ENCODE assay signal across 27 mouse cellular contexts in the genomic region with DNA sequence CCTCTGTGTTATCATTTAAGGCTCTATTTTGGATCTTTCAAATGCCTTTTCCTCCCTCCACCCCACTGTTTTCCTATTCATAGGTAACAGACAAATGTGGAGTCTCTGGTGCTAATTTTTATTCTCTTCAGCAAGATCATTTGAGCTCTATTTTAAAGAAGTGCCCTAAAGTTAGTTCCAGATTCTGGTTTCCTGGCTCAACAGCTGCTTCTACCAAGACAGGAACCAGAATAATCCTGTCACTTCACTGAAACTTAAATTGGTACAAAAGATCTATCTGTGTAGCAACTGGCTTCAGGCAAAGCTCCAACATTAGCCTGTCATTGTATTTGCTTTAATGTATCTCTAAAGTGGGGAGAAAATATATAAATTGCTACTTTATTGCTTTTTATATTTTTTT.
"Had no signal": no experiment of that assay in that cellular context is flagged by ENCODE, and none has a peak within 500 bp of the region (broad histone marks: within the 10 kb centered on the region; RNA-seq: fewer than 3 reads in every experiment).

No protein-coding gene starts in this region.

- H3K4me3 ChIP-seq: gastrocnemius, adult 2 months; heart, adult 2 months; heart, embryonic 13.5 days; heart, embryonic 15.5 days; hindbrain, embryonic 10.5 days; hindbrain, embryonic 12.5 days; intestine, embryonic 15.5 days; left cerebral cortex, adult 2 months; limb, embryonic 10.5 days; limb, embryonic 12.5 days; liver, embryonic 13.5 days had no signal

- ATAC-seq: hindbrain, embryonic 16.5 days; inflammation-experienced regulatory T-cells, adult 6 months; intestine, embryonic 15.5 days; intestine, postnatal 0 days had no signal

- H3K9me3 ChIP-seq: heart, embryonic 13.5 days; heart, embryonic 15.5 days; hindbrain, embryonic 10.5 days; hindbrain, embryonic 12.5 days; intestine, embryonic 15.5 days; limb, embryonic 10.5 days; limb, embryonic 12.5 days; liver, embryonic 13.5 days had no signal

- H3K36me3 ChIP-seq: heart, embryonic 13.5 days; heart, embryonic 15.5 days; hindbrain, embryonic 10.5 days; hindbrain, embryonic 12.5 days; intestine, embryonic 15.5 days; limb, embryonic 10.5 days; limb, embryonic 12.5 days; liver, embryonic 13.5 days had no signal

- H3K4me1 ChIP-seq: intestine, embryonic 15.5 days had no signal

- H3K27me3 ChIP-seq: heart, embryonic 13.5 days; heart, embryonic 15.5 days; hindbrain, embryonic 12.5 days; intestine, embryonic 15.5 days; limb, embryonic 12.5 days; liver, embryonic 13.5 days had no signal

- H3K27ac ChIP-seq: gastrocnemius, adult 2 months; heart, adult 2 months; heart, embryonic 13.5 days; heart, embryonic 15.5 days; hindbrain, embryonic 10.5 days; hindbrain, embryonic 12.5 days; hindbrain, embryonic 14.5 days; intestine, embryonic 15.5 days; left cerebral cortex, adult 2 months; limb, embryonic 10.5 days; limb, embryonic 12.5 days; liver, embryonic 13.5 days had no signal

- H3K4me2 ChIP-seq: heart, embryonic 11.5 days; heart, embryonic 13.5 days; heart, embryonic 15.5 days; hindbrain, embryonic 12.5 days; hindbrain, embryonic 14.5 days; intestine, embryonic 15.5 days; limb, embryonic 12.5 days; liver, embryonic 11.5 days; liver, embryonic 13.5 days had no signal

- DNase-seq: gastrocnemius, adult 2 months; gastrocnemius, postnatal 10 days; gastrocnemius, postnatal 25 days; heart, adult 2 months; heart, postnatal 4 days; kidney, adult 18-20 months; kidney, adult 8-10 months; kidney, postnatal 10 days; kidney, postnatal 25 days; kidney, postnatal 4 days; layer of hippocampus, adult 9-11 months; liver; liver, embryonic 13.5 days had no signal
